Mouse (Mus musculus) spleen, adult 10 weeks (tissue): ENCODE measurements around the gene Slamf7. TPM values are rescaled to one million over a fixed set of nuclear protein-coding genes. Genes with fewer than 3 reads are reported as not detected.

Experiments used
- polyA plus RNA-seq: library from polyadenylated mRNA; stranded (reverse); fragments of 350-450 nt; fragmentation: Illumina TruSeq; extraction: RNeasy Lipid Tissue Mini Kit (QIAGEN cat#74804); gene quantifications from one replicate; pipeline ENCODE4 v1.2.3, GENCODE M21; 2015; ENCODE audit warnings: low replicate concordance; ENCODE audit not compliant: insufficient read depth

Slamf7 gene
- polyA plus RNA-seq, result 85.5 TPM

GRCm38 (mm10) chr1:171652734-171653133, at the start of gene Slamf7:
Gene Slamf7, minus strand, starts transcription at chr1:171653035.

DNA sequence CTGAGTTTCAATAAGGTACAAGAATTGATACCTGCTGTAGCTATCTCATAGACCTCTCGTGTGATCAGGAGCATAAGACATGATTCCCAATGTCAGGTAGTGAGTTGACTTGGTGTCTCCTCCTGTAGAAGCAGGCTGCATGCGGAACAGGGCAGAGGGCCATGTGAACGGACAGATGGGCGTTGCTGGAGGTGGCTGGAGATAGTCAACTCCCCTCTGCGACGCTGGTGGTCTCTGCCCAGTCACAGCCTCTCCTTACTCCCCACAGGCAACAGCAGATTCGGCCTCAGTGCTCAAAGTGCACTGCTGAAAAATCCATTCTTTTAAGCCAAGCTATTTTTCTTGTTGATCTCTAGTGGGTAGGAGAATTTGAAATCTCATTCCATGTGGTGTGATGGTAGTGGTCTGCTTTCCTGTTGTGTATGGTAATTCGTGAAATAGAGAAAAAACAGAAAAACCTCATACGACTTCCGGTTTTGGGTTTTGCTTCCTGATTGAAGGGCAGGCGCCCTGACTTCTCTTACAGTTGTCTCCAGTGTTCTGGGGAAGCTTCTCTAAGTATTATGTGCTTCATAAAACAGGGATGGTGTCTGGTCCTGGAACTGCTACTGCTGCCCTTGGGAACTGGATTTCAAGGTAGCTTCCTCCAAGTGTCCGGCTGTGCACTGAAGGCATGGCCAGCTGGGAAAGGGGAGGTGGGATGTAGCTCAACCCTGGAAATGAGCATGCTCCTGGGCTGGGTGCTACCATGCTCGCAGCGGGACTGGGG, 28.9 kb upstream of the Slamf7 start, which contains the start of gene Cd48:
Cd48 (plus strand) TSS at position 479 of the 769 bp plus-strand sequence.

DNA sequence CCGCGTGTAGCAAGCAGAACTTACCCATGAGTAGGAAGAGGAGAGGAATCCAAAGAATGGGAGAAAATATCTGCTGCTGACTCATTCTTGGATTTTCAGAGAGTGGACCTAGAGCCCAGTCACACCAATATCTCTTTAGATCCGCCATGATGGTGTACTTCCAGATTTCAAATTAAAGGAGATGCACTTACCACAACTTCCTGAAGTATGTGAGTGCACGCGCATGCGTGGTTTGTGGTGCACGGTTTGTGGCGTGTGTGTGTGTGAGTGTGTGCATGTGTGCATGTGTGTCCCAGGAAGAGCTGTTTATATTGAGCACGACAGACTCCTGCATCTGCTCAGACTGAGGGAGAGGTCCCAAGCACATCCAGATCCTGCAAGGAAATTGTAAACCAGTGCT, 45.7 kb downstream of the Slamf7 start, which contains the start of gene Ly9:
Ly9 (minus strand) TSS at position 235 of the 400 bp plus-strand sequence.

Other genes with a start within 250 kb of the Slamf7 start
- gene Usf1, start 241.7 kb downstream of the Slamf7 start, polyA plus RNA-seq, result 64.6 TPM
- 12.3 TPM for gene Tstd1, start 234.2 kb downstream of the Slamf7 start, polyA plus RNA-seq
- 14.6 TPM for gene F11r, start 215.5 kb downstream of the Slamf7 start, polyA plus RNA-seq
- gene Alyref2, start 149.6 kb downstream of the Slamf7 start, polyA plus RNA-seq, result 4.5 TPM
- gene Itln1, start 117.7 kb downstream of the Slamf7 start, polyA plus RNA-seq, result not detected
- 43.6 TPM for gene Cd244a, start 93.8 kb downstream of the Slamf7 start, polyA plus RNA-seq
- gene Ly9, start 45.6 kb downstream of the Slamf7 start, polyA plus RNA-seq, result 142 TPM
- gene Cd48, start 29.0 kb upstream of the Slamf7 start, polyA plus RNA-seq, result 307 TPM
- 19.8 TPM for gene Slamf1, start 114.1 kb upstream of the Slamf7 start, polyA plus RNA-seq
- 131 TPM for gene Cd84, start 186.7 kb upstream of the Slamf7 start, polyA plus RNA-seq
- gene Gm10521, start 242.6 kb upstream of the Slamf7 start, polyA plus RNA-seq, result 22.7 TPM